Mouse (Mus musculus): ENCODE results near the gene Eif4e2. TPM values are rescaled to one million over a fixed set of nuclear protein-coding genes. Genes with fewer than 3 reads are reported as not detected.

Eif4e2 gene
- total RNA-seq, 2 experiments from 2014 or later: 54.3 to 61.6 TPM

- DNase-seq: peak; percentile 77
- intact Hi-C loops (cut with DNase I; ENCODE audit: low total_unique reads): loop anchor here (2.0 kb wide), 1 partner anchor 47 kb away; no protein-coding TSS in a partner anchor
Measured at GRCm38 (mm10) chr1:87245929-87246815, 32.5 kb downstream of the Eif4e2 start.

- no peak for DNase-seq
- intact Hi-C loops (cut with DNase I; ENCODE audit: low total_unique reads): no loop called here
Measured at GRCm38 (mm10) chr1:87252040-87252609, 38.4 kb downstream of the Eif4e2 start.

- no peak for DNase-seq
- intact Hi-C loops (cut with DNase I; ENCODE audit: low total_unique reads): no loop called here
Measured at GRCm38 (mm10) chr1:87255173-87255572, 41.5 kb downstream of the Eif4e2 start.

- intact Hi-C loops (cut with DNase I; ENCODE audit: low total_unique reads): no loop called here
- DNase-seq: no peak
Measured at GRCm38 (mm10) chr1:87257691-87258090, 44.0 kb downstream of the Eif4e2 start.

- DNase-seq: peak; percentile 27
- intact Hi-C loops (cut with DNase I; ENCODE audit: low total_unique reads): no loop called here
Measured at GRCm38 (mm10) chr1:87258484-87258883, 44.8 kb downstream of the Eif4e2 start.

GRCm38 (mm10) chr1:87259316-87259715, 45.6 kb downstream of the Eif4e2 start:
- intact Hi-C loops (cut with DNase I; ENCODE audit: low total_unique reads): no loop called here
- DNase-seq: no peak

GRCm38 (mm10) chr1:87263257-87263656, 49.5 kb downstream of the Eif4e2 start:
- intact Hi-C loops (cut with DNase I; ENCODE audit: low total_unique reads): no loop called here

GRCm38 (mm10) chr1:87263796-87264133, 50.1 kb downstream of the Eif4e2 start:
- DNase-seq: no peak
- intact Hi-C loops (cut with DNase I; ENCODE audit: low total_unique reads): no loop called here

More at GRCm38 (mm10) chr1:87263257-87263656, 49.5 kb downstream of the Eif4e2 start:
- DNase-seq: no peak

- intact Hi-C loops (cut with DNase I; ENCODE audit: low total_unique reads): no loop called here
- DNase-seq: peak; percentile 63
Measured at GRCm38 (mm10) chr1:87264134-87265006, 50.7 kb downstream of the Eif4e2 start, which contains the start of gene Efhd1. TSS of gene Efhd1 (plus strand) at chr1:87264363.

- no peak for DNase-seq
- intact Hi-C loops (cut with DNase I; ENCODE audit: low total_unique reads): no loop called here
Measured at GRCm38 (mm10) chr1:87265200-87265599, 51.5 kb downstream of the Eif4e2 start.

- intact Hi-C loops (cut with DNase I; ENCODE audit: low total_unique reads): no loop called here
- no peak for DNase-seq
Measured at GRCm38 (mm10) chr1:87266296-87267090, 52.8 kb downstream of the Eif4e2 start.

GRCm38 (mm10) chr1:87270204-87270603, 56.5 kb downstream of the Eif4e2 start:
- intact Hi-C loops (cut with DNase I; ENCODE audit: low total_unique reads): no loop called here
- no peak for DNase-seq

- DNase-seq: peak; percentile 70
- intact Hi-C loops (cut with DNase I; ENCODE audit: low total_unique reads): no loop called here
Measured at GRCm38 (mm10) chr1:87270641-87271467, 57.1 kb downstream of the Eif4e2 start.

GRCm38 (mm10) chr1:87271596-87271995, 57.9 kb downstream of the Eif4e2 start:
- no peak for DNase-seq
- intact Hi-C loops (cut with DNase I; ENCODE audit: low total_unique reads): no loop called here

GRCm38 (mm10) chr1:87272462-87272861, 58.7 kb downstream of the Eif4e2 start:
- intact Hi-C loops (cut with DNase I; ENCODE audit: low total_unique reads): no loop called here
- DNase-seq: no peak

GRCm38 (mm10) chr1:87273514-87273942, 59.8 kb downstream of the Eif4e2 start:
- intact Hi-C loops (cut with DNase I; ENCODE audit: low total_unique reads): no loop called here
- peak; percentile 27 for DNase-seq

- intact Hi-C loops (cut with DNase I; ENCODE audit: low total_unique reads): no loop called here
- no peak for DNase-seq
Measured at GRCm38 (mm10) chr1:87274134-87274533, 60.4 kb downstream of the Eif4e2 start.

- no peak for DNase-seq
- intact Hi-C loops (cut with DNase I; ENCODE audit: low total_unique reads): no loop called here
Measured at GRCm38 (mm10) chr1:87275151-87275550, 61.4 kb downstream of the Eif4e2 start.
